Mouse (Mus musculus): ENCODE data around the gene Pias1. TPM values are rescaled to one million over a fixed set of nuclear protein-coding genes. Genes with fewer than 3 reads are reported as not detected.

Pias1 gene
- polyA plus RNA-seq, 1 experiment from 2014 or later, result 27.0 TPM

- H3K4me3 ChIP-seq (ENCODE audit: low read depth, low read length), result peak overlapping the region; percentile 87; the same call in 1 of the 2 replicates
- WGBS (ENCODE audit: insufficient replicate concordance), result 44% methylated on average over 3 of the region's 3 CpGs
Observed at GRCm38 (mm10) chr9:62837611-62838010, 150.1 kb downstream of the Pias1 start.

GRCm38 (mm10) chr9:62835705-62836446 lies 151.8 kb downstream of the Pias1 start:
- Histone ChIP-seq H3K27ac (ENCODE audit: low read length) (no peak overlapping the region), H3K9ac (ENCODE audit: low read depth, low read length) (no peak overlapping the region), H3K36me3 (ENCODE audit: control insufficient read depth, insufficient read depth) (no peaks in the 10 kb centered on the region), H3K9me3 (replicated peaks; ENCODE audit: control insufficient read depth, low read length) (no peaks in the 10 kb centered on the region), H3K27me3 (ENCODE audit: control insufficient read depth, insufficient read depth, low read depth, low read length) (no peaks in the 10 kb centered on the region), H3K4me2 (ENCODE audit: low read depth, low read length) (no peak overlapping the region), H3K4me1 (ENCODE audit: control insufficient read depth, low read depth, low read length) (peaks cover 23% of the 10 kb centered on the region), H3K4me3 (ENCODE audit: low read depth, low read length) (no peak overlapping the region)
- no peak for ATAC-seq (ENCODE audit: low read depth)
- WGBS (ENCODE audit: insufficient replicate concordance), result 43% methylated on average over 4 of the region's 4 CpGs

More at GRCm38 (mm10) chr9:62837611-62838010, 150.1 kb downstream of the Pias1 start:
- no peaks in the 10 kb centered on the region for H3K9me3 ChIP-seq (replicated peaks; ENCODE audit: control insufficient read depth, low read length)
- no peaks in the 10 kb centered on the region for H3K27me3 ChIP-seq (ENCODE audit: control insufficient read depth, insufficient read depth, low read depth, low read length)
- peak overlapping the region; percentile 97 for H3K4me2 ChIP-seq (ENCODE audit: low read depth, low read length)
- no peak for ATAC-seq (ENCODE audit: low read depth)
- peak overlapping the region; percentile 90 for H3K27ac ChIP-seq (ENCODE audit: low read length)
- H3K4me1 ChIP-seq (ENCODE audit: control insufficient read depth, low read depth, low read length), result peaks cover 23% of the 10 kb centered on the region
- H3K9ac ChIP-seq (ENCODE audit: low read depth, low read length), result no peak overlapping the region
- H3K36me3 ChIP-seq (ENCODE audit: control insufficient read depth, insufficient read depth), result no peaks in the 10 kb centered on the region

- Histone ChIP-seq H3K9me3 (replicated peaks; ENCODE audit: control insufficient read depth, low read length) (no peaks in the 10 kb centered on the region), H3K36me3 (ENCODE audit: control insufficient read depth, insufficient read depth) (no peaks in the 10 kb centered on the region), H3K4me3 (ENCODE audit: low read depth, low read length) (no peak overlapping the region), H3K4me2 (ENCODE audit: low read depth, low read length) (no peak overlapping the region), H3K27ac (ENCODE audit: low read length) (no peak overlapping the region), H3K4me1 (ENCODE audit: control insufficient read depth, low read depth, low read length) (peaks cover 20% of the 10 kb centered on the region), H3K27me3 (ENCODE audit: control insufficient read depth, insufficient read depth, low read depth, low read length) (no peaks in the 10 kb centered on the region), H3K9ac (ENCODE audit: low read depth, low read length) (no peak overlapping the region)
- no peak for ATAC-seq (ENCODE audit: low read depth)
- WGBS (ENCODE audit: insufficient replicate concordance), result 56% methylated on average over 5 of the region's 5 CpGs
Observed at GRCm38 (mm10) chr9:62834906-62835305, 152.8 kb downstream of the Pias1 start.

- Histone ChIP-seq H3K36me3 (ENCODE audit: control insufficient read depth, insufficient read depth) (no peaks in the 10 kb centered on the region), H3K9me3 (replicated peaks; ENCODE audit: control insufficient read depth, low read length) (no peaks in the 10 kb centered on the region), H3K27me3 (ENCODE audit: control insufficient read depth, insufficient read depth, low read depth, low read length) (no peaks in the 10 kb centered on the region), H3K4me2 (ENCODE audit: low read depth, low read length) (no peak overlapping the region), H3K4me1 (ENCODE audit: control insufficient read depth, low read depth, low read length) (peaks cover 21% of the 10 kb centered on the region), H3K27ac (ENCODE audit: low read length) (no peak overlapping the region), H3K9ac (ENCODE audit: low read depth, low read length) (no peak overlapping the region), H3K4me3 (ENCODE audit: low read depth, low read length) (no peak overlapping the region)
- 59% methylated on average over 6 of the region's 6 CpGs for WGBS (ENCODE audit: insufficient replicate concordance)
- no peak for ATAC-seq (ENCODE audit: low read depth)
Observed at GRCm38 (mm10) chr9:62829877-62830276, 157.8 kb downstream of the Pias1 start.

GRCm38 (mm10) chr9:62828662-62829086 lies 159.1 kb downstream of the Pias1 start:
- peak; percentile 88 for ATAC-seq (ENCODE audit: low read depth)
- Histone ChIP-seq H3K4me3 (ENCODE audit: low read depth, low read length) (peak overlapping the region; percentile 57), H3K9ac (ENCODE audit: low read depth, low read length) (no peak overlapping the region), H3K4me2 (ENCODE audit: low read depth, low read length) (peak overlapping the region; percentile 72), H3K27me3 (ENCODE audit: control insufficient read depth, insufficient read depth, low read depth, low read length) (no peaks in the 10 kb centered on the region), H3K27ac (ENCODE audit: low read length) (peak overlapping the region; percentile 59), H3K9me3 (replicated peaks; ENCODE audit: control insufficient read depth, low read length) (no peaks in the 10 kb centered on the region), H3K36me3 (ENCODE audit: control insufficient read depth, insufficient read depth) (no peaks in the 10 kb centered on the region), H3K4me1 (ENCODE audit: control insufficient read depth, low read depth, low read length) (peaks cover 21% of the 10 kb centered on the region)
- WGBS (ENCODE audit: insufficient replicate concordance), result under 1% methylated on average over 23 of the region's 23 CpGs

Other genes starting within 250 kb of the Pias1 start
- gene Fem1b, start 176.0 kb downstream of the Pias1 start, polyA plus RNA-seq (2015; fragmentation: Nextera tagmentation; extraction: Ambion mirVana), result 8.0 and 8.4 TPM in 2 replicates
- gene Cln6, start 149.1 kb downstream of the Pias1 start, polyA plus RNA-seq (2015; fragmentation: Nextera tagmentation; extraction: Ambion mirVana), result 11.7 and 13.2 TPM in 2 replicates
- gene Calml4, start 129.8 kb downstream of the Pias1 start, polyA plus RNA-seq (2015; fragmentation: Nextera tagmentation; extraction: Ambion mirVana), result 1.9 and 4.0 TPM in 2 replicates
- not detected in 2 replicates for gene Skor1, start 161.0 kb upstream of the Pias1 start, polyA plus RNA-seq (2015; fragmentation: Nextera tagmentation; extraction: Ambion mirVana)